Mouse (Mus musculus) midbrain, postnatal 0 days (tissue): Measurements from ENCODE around the gene Rhoh. TPM values are rescaled to one million over a fixed set of nuclear protein-coding genes. Genes with fewer than 3 reads are reported as not detected.

Experiments
- ATAC-seq: fragments of 200-750 bp; cut with Nextera tagmentation; 2 replicates; pipeline ENCODE4 v1.8.0; 2017; ENCODE audit warnings: moderate number of reproducible peaks, mild to moderate bottlenecking, moderate TSS enrichment, moderate library complexity; ENCODE audit not compliant: low FRiP score
- DNase-seq: peaks from one replicate; pipeline ENCODE4 v3.0.0-alpha.2; 2015; ENCODE audit warnings: low spot score
- H3K27ac ChIP-seq: fragments of 300-500 bp; sonication (generic); 2 replicates; pipeline ENCODE4 v1.5.1; 2014; ENCODE audit warnings: low read depth, mild to moderate bottlenecking, low read length, mixed read lengths
- H3K27me3 ChIP-seq: fragments of 300-500 bp; sonication (generic); 2 replicates; pipeline ENCODE4 v1.6.1; 2014; ENCODE audit warnings: low read length, control low read depth, mixed read lengths; ENCODE audit not compliant: insufficient read depth
- H3K36me3 ChIP-seq: fragments of 300-500 bp; sonication (generic); 2 replicates; pipeline ENCODE4 v1.6.1; 2014; ENCODE audit warnings: low read length, control low read depth, mixed read lengths; ENCODE audit not compliant: insufficient read depth
- H3K4me1 ChIP-seq: fragments of 300-500 bp; sonication (generic); 2 replicates; pipeline ENCODE4 v1.6.1; 2014; ENCODE audit warnings: mild to moderate bottlenecking, control low read depth, antibody characterized with exemption, low read length, mixed read lengths; ENCODE audit not compliant: insufficient read depth
- H3K4me2 ChIP-seq: fragments of 300-500 bp; sonication (generic); 2 replicates; pipeline ENCODE4 v1.6.1; 2014; ENCODE audit warnings: low read depth, mild to moderate bottlenecking, low read length, mixed read lengths; ENCODE audit not compliant: poor library complexity, severe bottlenecking
- H3K4me3 ChIP-seq: fragments of 300-500 bp; sonication (generic); 2 replicates; pipeline ENCODE4 v1.5.1; 2014; ENCODE audit warnings: low read depth, mild to moderate bottlenecking, low read length, moderate library complexity
- H3K9ac ChIP-seq: fragments of 300-500 bp; sonication (generic); replicated peaks from 2 replicates; pipeline ENCODE4 v1.6.1; 2014; ENCODE audit warnings: mild to moderate bottlenecking, low read length, moderate library complexity, mixed read lengths; ENCODE audit not compliant: poor library complexity, severe bottlenecking
- H3K9me3 ChIP-seq: fragments of 300-500 bp; sonication (generic); 2 replicates; pipeline ENCODE4 v1.6.1; 2016; ENCODE audit warnings: low read length, control low read depth
- CTCF ChIP-seq: IDR thresholded peaks from 2 replicates; pipeline ENCODE4 v1.5.1; 2016; ENCODE audit warnings: antibody characterized with exemption, mild to moderate bottlenecking
- WGBS: fragments of 180-500 bp; shearing (Covaris S2); extraction: QIAGEN DNeasy Blood & Tissue Kit; methylation state at CpG from one replicate; pipeline ENCODE4 v1.1.7; 2014; 5-methylcytosine and 5-hydroxymethylcytosine counted together
- polyA plus RNA-seq: library from polyadenylated mRNA; unstranded; fragments of >200 nt; fragmentation: Nextera tagmentation; extraction: Ambion mirVana; gene quantifications from 2 replicates; pipeline ENCODE4 v1.2.1, GENCODE M21; 2015
- total RNA-seq: library from RNA; depleted of rRNA; stranded (reverse); fragments of >200 nt; gene quantifications from 2 replicates; pipeline ENCODE4 v1.2.3, GENCODE M21; 2014

Gene Rhoh
- total and polyA plus RNA-seq, 2 experiments from 2014 or later: 0.33 to 0.51 TPM

DNA sequence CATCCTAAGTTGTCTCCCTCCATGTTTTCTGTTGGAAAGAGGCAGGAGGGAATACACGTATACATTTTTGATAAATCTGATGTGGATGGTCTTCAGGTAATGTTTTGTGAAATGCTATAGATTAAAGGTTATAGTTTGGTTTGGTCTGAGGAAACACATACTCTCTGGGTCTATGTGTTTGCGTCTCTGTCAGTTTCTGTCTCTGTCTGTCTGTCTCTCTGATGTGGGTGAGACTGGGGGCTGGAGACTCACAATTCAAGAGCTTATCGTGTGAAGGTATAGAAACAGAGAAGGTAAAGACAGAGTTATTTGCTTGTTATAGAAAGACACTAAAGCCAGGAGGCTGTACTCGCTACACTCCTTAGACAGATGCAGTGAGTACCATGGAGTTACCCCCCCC, 8.6 kb downstream of the Rhoh start:
- H3K9me3 ChIP-seq: no peaks in the 10 kb centered on the region
- WGBS: 90% methylated on average over 4 of the region's 4 CpGs
- H3K4me2 ChIP-seq: no peak overlapping the region
- H3K4me3 ChIP-seq: no peak overlapping the region
- no peaks in the 10 kb centered on the region for H3K36me3 ChIP-seq
- no peak for TF ChIP-seq CTCF
- H3K9ac ChIP-seq: no peak overlapping the region
- no peak for DNase-seq
- H3K4me1 ChIP-seq: no peaks in the 10 kb centered on the region
- H3K27me3 ChIP-seq: no peaks in the 10 kb centered on the region
- ATAC-seq: no peak
- H3K27ac ChIP-seq: no peak overlapping the region

DNA sequence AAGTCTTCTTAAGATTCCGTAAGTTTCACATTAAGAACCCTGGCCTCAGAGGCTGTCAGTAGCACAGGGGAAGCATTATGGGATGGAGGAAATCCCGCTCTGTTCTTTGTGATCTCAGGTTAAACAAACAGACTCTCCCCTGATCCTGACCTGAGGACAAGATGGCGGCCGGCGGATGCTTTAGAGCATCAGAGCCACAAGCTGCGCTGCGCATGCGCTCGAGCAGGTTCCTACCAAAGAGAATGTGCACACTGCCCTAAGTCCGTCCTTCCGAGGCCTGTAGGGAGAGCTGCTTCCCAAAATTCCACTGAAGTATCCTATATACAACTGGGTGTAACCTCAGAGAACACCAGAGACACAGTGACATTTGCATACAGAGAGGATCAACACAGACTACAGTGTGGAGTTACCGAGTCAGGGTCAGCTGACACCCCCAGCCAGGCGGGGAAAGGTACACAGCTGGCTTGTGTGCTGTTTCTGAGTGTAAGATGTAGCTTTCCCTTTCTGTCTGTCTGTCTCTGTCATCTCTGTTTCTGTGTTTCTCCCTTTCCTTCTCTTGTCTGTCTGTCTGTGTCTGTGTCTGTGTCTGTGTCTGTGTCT, 10.4 kb downstream of the Rhoh start:
- ATAC-seq: no peak
- Histone ChIP-seq H3K4me2 (no peak overlapping the region), H3K9ac (no peak overlapping the region), H3K36me3 (no peaks in the 10 kb centered on the region), H3K4me3 (no peak overlapping the region), H3K27me3 (no peaks in the 10 kb centered on the region), H3K9me3 (no peaks in the 10 kb centered on the region), H3K4me1 (no peaks in the 10 kb centered on the region), H3K27ac (no peak overlapping the region)
- no peak for DNase-seq
- TF ChIP-seq CTCF: no peak
- WGBS: 91% methylated on average over 13 of the region's 13 CpGs

DNA sequence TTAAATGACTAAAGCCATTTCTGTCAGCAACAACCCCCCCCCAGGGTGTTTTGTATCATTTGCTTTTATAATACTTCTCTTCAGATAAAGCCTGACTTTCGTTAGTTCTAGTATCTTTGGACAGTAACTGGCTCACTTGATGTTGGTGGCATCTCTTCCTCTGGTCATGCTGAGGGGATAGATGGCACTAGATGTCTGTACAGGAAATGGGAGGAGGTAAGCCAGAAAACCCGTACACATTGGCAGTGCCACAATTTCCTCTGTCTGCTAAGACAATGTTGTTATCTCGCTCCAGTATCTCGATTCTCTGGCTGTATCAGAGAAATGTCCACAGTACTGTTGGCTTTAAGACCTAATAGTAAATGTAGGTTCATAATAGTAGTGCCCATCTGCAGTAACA, 12.2 kb downstream of the Rhoh start:
- Histone ChIP-seq H3K4me3 (no peak overlapping the region), H3K9ac (no peak overlapping the region), H3K27ac (no peak overlapping the region), H3K4me1 (no peaks in the 10 kb centered on the region), H3K4me2 (no peak overlapping the region), H3K27me3 (no peaks in the 10 kb centered on the region), H3K9me3 (no peaks in the 10 kb centered on the region), H3K36me3 (no peaks in the 10 kb centered on the region)
- no peak for TF ChIP-seq CTCF
- WGBS: 83% methylated on average over 4 of the region's 4 CpGs
- DNase-seq (no peak), ATAC-seq (no peak)

DNA sequence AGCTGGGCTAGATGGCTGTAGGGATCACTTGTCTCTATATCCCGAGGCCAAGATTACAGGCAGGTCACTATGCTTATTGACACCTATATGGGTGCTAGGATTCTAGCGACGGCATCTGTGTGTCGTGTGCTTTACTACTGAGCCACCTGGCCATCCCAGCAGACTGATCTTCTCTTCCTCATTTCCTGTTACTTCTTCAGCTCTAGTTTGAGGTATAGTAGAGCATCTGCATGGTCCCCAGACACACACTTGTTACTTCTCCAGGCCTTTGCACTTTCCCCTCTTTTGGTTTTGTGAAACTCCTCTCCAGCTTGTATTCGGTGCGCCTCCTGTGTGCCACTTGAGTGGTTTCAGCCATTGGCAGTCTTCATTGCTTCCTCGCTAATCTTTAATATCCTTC, 14.3 kb downstream of the Rhoh start:
- no peaks in the 10 kb centered on the region for H3K36me3 ChIP-seq
- no peak for DNase-seq
- H3K9me3 ChIP-seq: no peaks in the 10 kb centered on the region
- H3K27ac ChIP-seq: no peak overlapping the region
- no peak overlapping the region for H3K4me2 ChIP-seq
- no peaks in the 10 kb centered on the region for H3K27me3 ChIP-seq
- 90% methylated on average over 7 of the region's 7 CpGs for WGBS
- H3K4me1 ChIP-seq: no peaks in the 10 kb centered on the region
- TF ChIP-seq CTCF: no peak
- no peak overlapping the region for H3K9ac ChIP-seq
- no peak overlapping the region for H3K4me3 ChIP-seq
- no peak for ATAC-seq

DNA sequence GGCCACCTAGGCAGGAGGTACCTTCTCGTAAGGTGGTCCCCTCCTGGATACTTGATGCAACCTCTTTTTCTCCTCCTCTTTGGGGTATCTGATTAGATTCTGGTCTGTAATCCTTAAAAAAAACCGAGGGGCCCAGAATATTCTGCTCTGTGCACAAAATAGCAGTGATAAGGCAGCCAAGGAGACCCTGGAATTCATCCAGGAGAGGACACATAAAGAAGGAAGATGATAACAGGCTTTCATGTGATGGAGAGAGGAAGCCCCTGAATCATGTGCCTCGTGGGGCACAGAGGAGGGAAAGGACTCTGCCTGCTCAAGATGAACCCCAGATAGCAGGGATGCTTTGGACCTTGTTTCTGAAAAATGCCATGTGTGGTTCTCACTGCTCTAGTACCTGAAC, 17.4 kb downstream of the Rhoh start:
- Histone ChIP-seq H3K27ac (no peak overlapping the region), H3K4me3 (no peak overlapping the region), H3K9ac (no peak overlapping the region), H3K36me3 (no peaks in the 10 kb centered on the region), H3K9me3 (no peaks in the 10 kb centered on the region), H3K4me1 (no peaks in the 10 kb centered on the region), H3K27me3 (no peaks in the 10 kb centered on the region), H3K4me2 (no peak overlapping the region)
- ATAC-seq (no peak), DNase-seq (no peak)
- TF ChIP-seq CTCF: no peak
- WGBS: 79% methylated on average over 3 of the region's 3 CpGs

DNA sequence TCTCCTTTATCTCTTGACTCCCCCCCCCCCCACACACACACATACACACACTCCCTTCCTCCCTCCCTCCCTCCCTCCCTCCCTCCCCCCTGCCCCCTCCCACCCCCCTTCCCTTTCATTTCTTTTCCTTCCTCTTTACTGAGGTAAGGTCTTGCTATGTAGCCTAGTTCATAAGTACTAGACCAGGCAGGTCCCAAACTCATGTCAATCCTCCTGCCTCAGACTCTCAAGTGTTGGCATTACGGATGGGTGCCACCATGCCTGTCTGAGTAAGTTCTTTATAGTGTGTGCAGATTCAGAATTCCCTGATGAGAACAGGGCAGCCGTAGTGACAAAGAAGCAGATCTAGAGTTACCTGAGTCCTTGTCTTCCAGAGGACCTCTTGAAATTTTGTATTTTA, 20.2 kb downstream of the Rhoh start:
- H3K36me3 ChIP-seq: no peaks in the 10 kb centered on the region
- DNase-seq (no peak), ATAC-seq (no peak)
- WGBS: 95% methylated on average over 2 of the region's 2 CpGs
- H3K27me3 ChIP-seq: no peaks in the 10 kb centered on the region
- H3K27ac ChIP-seq: no peak overlapping the region
- no peak overlapping the region for H3K4me2 ChIP-seq
- no peak overlapping the region for H3K9ac ChIP-seq
- no peaks in the 10 kb centered on the region for H3K4me1 ChIP-seq
- no peak for TF ChIP-seq CTCF
- no peak overlapping the region for H3K4me3 ChIP-seq
- H3K9me3 ChIP-seq: no peaks in the 10 kb centered on the region
